Mouse (Mus musculus) erythroblast, adult 5-6 weeks (primary cell): Measurements from ENCODE around the gene Klk1b16. TPM values are rescaled to one million over a fixed set of nuclear protein-coding genes. Genes with fewer than 3 reads are reported as not detected.
"Not testable (repeated sequence)": the region's sequence is repeated elsewhere in the genome, so short reads cannot be mapped to it uniquely, and the experiment has no call there.

ENCODE experiments used
- ATAC-seq: replicated peaks from 2 replicates; pipeline ENCODE4 v1.8.0; 2016; ENCODE audit warnings: moderate number of reproducible peaks, mild to moderate bottlenecking, moderate TSS enrichment, inconsistent platforms; ENCODE audit not compliant: poor library complexity, low FRiP score, severe bottlenecking
- total RNA-seq, 2 experiments: library from RNA; stranded (forward) in 1 of 2; stranded (reverse) in 1 of 2; fragments of 150-400 nt in 1 of 2; fragments of 200-764, 138-1000 nt in 1 of 2; gene quantifications; 2 replicates each; pipeline versions ENCODE4 v1.2.3 to v1.2.4; 2015 to 2017; ENCODE audit warnings: low replicate concordance in 2 of 2

Klk1b16 gene
- total RNA-seq (2015; ENCODE audit: low replicate concordance) = not detected in 2 replicates
- total RNA-seq (2017; ENCODE audit: low replicate concordance) = not detected in 2 replicates

GRCm38 (mm10) chr7:44136467-44136866, at the start of gene Klk1b16:
TSS of gene Klk1b16 (plus strand) at chr7:44136767.
- ATAC-seq = no peak

GRCm38 (mm10) chr7:44096111-44096510, 40.5 kb upstream of the Klk1b16 start:
- no peak for ATAC-seq

GRCm38 (mm10) chr7:44102028-44102427, 34.5 kb upstream of the Klk1b16 start, which contains the start of gene Klk1b21:
TSS of gene Klk1b21 (plus strand) at chr7:44102328.
- ATAC-seq = not testable (repeated sequence)

- ATAC-seq = no peak
Measured at GRCm38 (mm10) chr7:44112373-44112772, 24.2 kb upstream of the Klk1b16 start, which contains the start of gene Klk1b22. TSS of gene Klk1b22 (plus strand) at chr7:44112673.

- ATAC-seq = no peak
Measured at GRCm38 (mm10) chr7:44123445-44123844, 13.1 kb upstream of the Klk1b16 start.

GRCm38 (mm10) chr7:44179299-44180045, 42.9 kb downstream of the Klk1b16 start:
- ATAC-seq = no peak

- ATAC-seq = not testable (repeated sequence)
Measured at GRCm38 (mm10) chr7:44186516-44186915, 49.9 kb downstream of the Klk1b16 start.

- not testable (repeated sequence) for ATAC-seq
Measured at GRCm38 (mm10) chr7:44187936-44188335, 51.4 kb downstream of the Klk1b16 start, which contains the start of gene Klk1b24. TSS of gene Klk1b24 (plus strand) at chr7:44188236.

Other genes with a start within 250 kb of the Klk1b16 start
- not detected in 2 replicates for gene Klk15, start 203.0 kb upstream of the Klk1b16 start, total RNA-seq (2015; ENCODE audit: low replicate concordance)
- gene Klk15, start 203.0 kb upstream of the Klk1b16 start, total RNA-seq (2017; ENCODE audit: low replicate concordance) = not detected in 2 replicates
- not detected in 2 replicates for gene Klk1b8, start 186.1 kb upstream of the Klk1b16 start, total RNA-seq (2015; ENCODE audit: low replicate concordance)
- not detected in 2 replicates for gene Klk1b8, start 186.1 kb upstream of the Klk1b16 start, total RNA-seq (2017; ENCODE audit: low replicate concordance)
- gene Klk1b1, start 170.0 kb upstream of the Klk1b16 start, total RNA-seq (2015; ENCODE audit: low replicate concordance) = not detected in 2 replicates
- gene Klk1b1, start 170.0 kb upstream of the Klk1b16 start, total RNA-seq (2017; ENCODE audit: low replicate concordance) = not detected in 2 replicates
- gene Klk1b9, start 160.7 kb upstream of the Klk1b16 start, total RNA-seq (2015; ENCODE audit: low replicate concordance) = not detected in 2 replicates
- gene Klk1b9, start 160.7 kb upstream of the Klk1b16 start, total RNA-seq (2017; ENCODE audit: low replicate concordance) = not detected in 2 replicates
- gene Klk1b11, start 140.9 kb upstream of the Klk1b16 start, total RNA-seq (2015; ENCODE audit: low replicate concordance) = not detected in 2 replicates
- gene Klk1b11, start 140.9 kb upstream of the Klk1b16 start, total RNA-seq (2017; ENCODE audit: low replicate concordance) = not detected in 2 replicates
- gene Klk1b26, start 124.6 kb upstream of the Klk1b16 start, total RNA-seq (2015; ENCODE audit: low replicate concordance) = not detected in 2 replicates
- not detected in 2 replicates for gene Klk1b26, start 124.6 kb upstream of the Klk1b16 start, total RNA-seq (2017; ENCODE audit: low replicate concordance)
- not detected in 2 replicates for gene Klk1b27, start 84.5 kb upstream of the Klk1b16 start, total RNA-seq (2015; ENCODE audit: low replicate concordance)
- not detected in 2 replicates for gene Klk1b27, start 84.5 kb upstream of the Klk1b16 start, total RNA-seq (2017; ENCODE audit: low replicate concordance)
- not detected in 2 replicates for gene Klk1b21, start 34.4 kb upstream of the Klk1b16 start, total RNA-seq (2015; ENCODE audit: low replicate concordance)
- gene Klk1b21, start 34.4 kb upstream of the Klk1b16 start, total RNA-seq (2017; ENCODE audit: low replicate concordance) = not detected in 2 replicates
- not detected in 2 replicates for gene Klk1b22, start 24.1 kb upstream of the Klk1b16 start, total RNA-seq (2015; ENCODE audit: low replicate concordance)
- gene Klk1b22, start 24.1 kb upstream of the Klk1b16 start, total RNA-seq (2017; ENCODE audit: low replicate concordance) = not detected in 2 replicates
- gene Klk1b24, start 51.5 kb downstream of the Klk1b16 start, total RNA-seq (2015; ENCODE audit: low replicate concordance) = not detected in 2 replicates
- not detected in 2 replicates for gene Klk1b24, start 51.5 kb downstream of the Klk1b16 start, total RNA-seq (2017; ENCODE audit: low replicate concordance)
- not detected in 2 replicates for gene Klk1b3, start 61.4 kb downstream of the Klk1b16 start, total RNA-seq (2015; ENCODE audit: low replicate concordance)
- gene Klk1b3, start 61.4 kb downstream of the Klk1b16 start, total RNA-seq (2017; ENCODE audit: low replicate concordance) = not detected in 2 replicates
- gene Klk1b4, start 70.7 kb downstream of the Klk1b16 start, total RNA-seq (2015; ENCODE audit: low replicate concordance) = not detected in 2 replicates
- not detected in 2 replicates for gene Klk1b4, start 70.7 kb downstream of the Klk1b16 start, total RNA-seq (2017; ENCODE audit: low replicate concordance)
- gene Klk1b5, start 79.2 kb downstream of the Klk1b16 start, total RNA-seq (2015; ENCODE audit: low replicate concordance) = not detected in 2 replicates
- not detected in 2 replicates for gene Klk1b5, start 79.2 kb downstream of the Klk1b16 start, total RNA-seq (2017; ENCODE audit: low replicate concordance)
- not detected in 2 replicates for gene Klk1, start 88.6 kb downstream of the Klk1b16 start, total RNA-seq (2015; ENCODE audit: low replicate concordance)
- not detected in 2 replicates for gene Klk1, start 88.6 kb downstream of the Klk1b16 start, total RNA-seq (2017; ENCODE audit: low replicate concordance)
- not detected in 2 replicates for gene Gm36864, start 99.4 kb downstream of the Klk1b16 start, total RNA-seq (2015; ENCODE audit: low replicate concordance)
- gene Gm36864, start 99.4 kb downstream of the Klk1b16 start, total RNA-seq (2017; ENCODE audit: low replicate concordance) = not detected in 2 replicates
- not detected in 2 replicates for gene 1700028J19Rik, start 109.9 kb downstream of the Klk1b16 start, total RNA-seq (2015; ENCODE audit: low replicate concordance)
- gene 1700028J19Rik, start 109.9 kb downstream of the Klk1b16 start, total RNA-seq (2017; ENCODE audit: low replicate concordance) = 0.70 TPM in 1 of 2 replicates, not detected in the other
- gene 2410002F23Rik, start 110.0 kb downstream of the Klk1b16 start, total RNA-seq (2015; ENCODE audit: low replicate concordance) = 8.2 and 9.8 TPM in 2 replicates
- gene 2410002F23Rik, start 110.0 kb downstream of the Klk1b16 start, total RNA-seq (2017; ENCODE audit: low replicate concordance) = 5.6 and 7.8 TPM in 2 replicates
- gene Acp4, start 120.6 kb downstream of the Klk1b16 start, total RNA-seq (2015; ENCODE audit: low replicate concordance) = not detected in 2 replicates
- gene Acp4, start 120.6 kb downstream of the Klk1b16 start, total RNA-seq (2017; ENCODE audit: low replicate concordance) = not detected in 2 replicates
- gene Gm15517, start 124.7 kb downstream of the Klk1b16 start, total RNA-seq (2015; ENCODE audit: low replicate concordance) = not detected in 2 replicates
- not detected in 2 replicates for gene Gm15517, start 124.7 kb downstream of the Klk1b16 start, total RNA-seq (2017; ENCODE audit: low replicate concordance)
- 0.19 and 0.63 TPM in 2 replicates for gene Clec11a, start 170.1 kb downstream of the Klk1b16 start, total RNA-seq (2015; ENCODE audit: low replicate concordance)
- gene Clec11a, start 170.1 kb downstream of the Klk1b16 start, total RNA-seq (2017; ENCODE audit: low replicate concordance) = 0.28 and 1.0 TPM in 2 replicates
- gene Shank1, start 173.5 kb downstream of the Klk1b16 start, total RNA-seq (2015; ENCODE audit: low replicate concordance) = not detected in 2 replicates
- gene Shank1, start 173.5 kb downstream of the Klk1b16 start, total RNA-seq (2017; ENCODE audit: low replicate concordance) = not detected in 2 replicates
- gene Syt3, start 247.3 kb downstream of the Klk1b16 start, total RNA-seq (2015; ENCODE audit: low replicate concordance) = not detected in 2 replicates
- gene Syt3, start 247.3 kb downstream of the Klk1b16 start, total RNA-seq (2017; ENCODE audit: low replicate concordance) = not detected in 2 replicates
- gene 1700008O03Rik, start 249.1 kb downstream of the Klk1b16 start, total RNA-seq (2015; ENCODE audit: low replicate concordance) = not detected in 2 replicates
- gene 1700008O03Rik, start 249.1 kb downstream of the Klk1b16 start, total RNA-seq (2017; ENCODE audit: low replicate concordance) = not detected in 2 replicates